Mouse (Mus musculus) CD8-positive naive resting alpha-beta T cell, adult 2 months (primary cell): ENCODE results near the gene Rab3ip.

Source experiments
- DNase-seq, 2 experiments: peaks; one replicate each; pipeline ENCODE4 v3.0.0; 2022; ENCODE audit warnings: low read depth in 2 of 2, low spot score in 2 of 2

The Rab3ip gene

GRCm38 (mm10) chr10:116950009-116950769 lies at the start of gene Rab3ip:
TSS of gene Rab3ip (minus strand) at chr10:116950769.
- DNase-seq, result peak; percentile 83

GRCm38 (mm10) chr10:116998716-116999455 lies 48.3 kb upstream of the Rab3ip start:
- DNase-seq, result no peak

GRCm38 (mm10) chr10:116996236-116996600 lies 45.6 kb upstream of the Rab3ip start:
- no peak for DNase-seq

GRCm38 (mm10) chr10:116995584-116996235 lies 45.1 kb upstream of the Rab3ip start:
- DNase-seq, result no peak

- DNase-seq, result no peak
Observed at GRCm38 (mm10) chr10:116995162-116995561, 44.6 kb upstream of the Rab3ip start.

- no peak for DNase-seq
Observed at GRCm38 (mm10) chr10:116993971-116994370, 43.4 kb upstream of the Rab3ip start.

- DNase-seq, result no peak
Observed at GRCm38 (mm10) chr10:116986264-116987082, 35.9 kb upstream of the Rab3ip start, which contains the start of gene Best3. TSS of gene Best3 (plus strand) at chr10:116986314.

GRCm38 (mm10) chr10:116984836-116985235 lies 34.3 kb upstream of the Rab3ip start:
- no peak for DNase-seq

- no peak for DNase-seq
Observed at GRCm38 (mm10) chr10:116982526-116982925, 32.0 kb upstream of the Rab3ip start.

GRCm38 (mm10) chr10:116980888-116981287 lies 30.3 kb upstream of the Rab3ip start:
- peak in 1 of 2 experiments; percentile 8 for DNase-seq

GRCm38 (mm10) chr10:116980273-116980672 lies 29.7 kb upstream of the Rab3ip start:
- DNase-seq, result no peak

GRCm38 (mm10) chr10:116978841-116979240 lies 28.3 kb upstream of the Rab3ip start:
- DNase-seq, result no peak

- no peak for DNase-seq
Observed at GRCm38 (mm10) chr10:116977858-116978257, 27.3 kb upstream of the Rab3ip start.

GRCm38 (mm10) chr10:116977455-116977854 lies 26.9 kb upstream of the Rab3ip start:
- DNase-seq, result no peak

GRCm38 (mm10) chr10:116972509-116972908 lies 21.9 kb upstream of the Rab3ip start, which contains the start of gene Gm10271:
TSS of gene Gm10271 (minus strand) at chr10:116972609.
- no peak for DNase-seq

GRCm38 (mm10) chr10:116968741-116969140 lies 18.2 kb upstream of the Rab3ip start:
- DNase-seq, result no peak

GRCm38 (mm10) chr10:116966065-116966464 lies 15.5 kb upstream of the Rab3ip start:
- no peak for DNase-seq

GRCm38 (mm10) chr10:116965297-116965696 lies 14.7 kb upstream of the Rab3ip start:
- DNase-seq, result no peak

GRCm38 (mm10) chr10:116964571-116964970 lies 14.0 kb upstream of the Rab3ip start:
- no peak for DNase-seq

- DNase-seq, result no peak
Observed at GRCm38 (mm10) chr10:116964084-116964483, 13.5 kb upstream of the Rab3ip start.

GRCm38 (mm10) chr10:116962803-116963202 lies 12.2 kb upstream of the Rab3ip start:
- no peak for DNase-seq
